Mouse (Mus musculus) liver, adult (tissue): ENCODE data around the gene Sp4.

Experiments used
- GATA4 ChIP-seq: IDR thresholded peaks from 2 replicates; pipeline ENCODE4 v1.6.1; 2014; ENCODE audit warnings: mild to moderate bottlenecking, low read length; ENCODE audit not compliant: insufficient replicate concordance

Gene Sp4

GRCm38 (mm10) chr12:118187663-118188062 lies 113.6 kb downstream of the Sp4 start:
- TF ChIP-seq GATA4, result no peak

- TF ChIP-seq GATA4, result no peak
Measured at GRCm38 (mm10) chr12:118186881-118187489, 114.3 kb downstream of the Sp4 start.

GRCm38 (mm10) chr12:118186120-118186880 lies 114.9 kb downstream of the Sp4 start:
- TF ChIP-seq GATA4, result no peak
